Mouse (Mus musculus) lung, embryonic 16.5 days (tissue): ENCODE results near the gene Ltbp1. TPM values are rescaled to one million over a fixed set of nuclear protein-coding genes. Genes with fewer than 3 reads are reported as not detected.

Source experiments
- ATAC-seq: fragments of 200-750 bp; cut with Nextera tagmentation; 2 replicates; pipeline ENCODE4 v1.8.0; 2017; ENCODE audit warnings: low read depth, mild to moderate bottlenecking, moderate library complexity
- H3K27ac ChIP-seq: fragments of 300-500 bp; sonication (generic); 2 replicates; pipeline ENCODE4 v1.5.1; 2014; ENCODE audit warnings: mild to moderate bottlenecking, control low read depth, low read length
- H3K27me3 ChIP-seq: fragments of 300-500 bp; sonication (generic); 2 replicates; pipeline ENCODE4 v1.6.1; 2014; ENCODE audit warnings: low read depth, low read length, mixed read lengths; ENCODE audit not compliant: control insufficient read depth, insufficient read depth
- H3K36me3 ChIP-seq: fragments of 300-500 bp; sonication (generic); 2 replicates; pipeline ENCODE4 v1.6.1; 2014; ENCODE audit warnings: low read length; ENCODE audit not compliant: control insufficient read depth, insufficient read depth
- H3K4me1 ChIP-seq: fragments of 300-500 bp; sonication (generic); replicated peaks from 2 replicates; pipeline ENCODE4 v1.6.1; 2014; ENCODE audit warnings: low read length, mixed read lengths; ENCODE audit not compliant: control insufficient read depth, insufficient read depth
- H3K4me2 ChIP-seq: fragments of 300-500 bp; sonication (generic); 2 replicates; pipeline ENCODE4 v1.6.1; 2014; ENCODE audit warnings: low read depth, low read length, control low read depth
- H3K4me3 ChIP-seq: fragments of 300-500 bp; sonication (generic); 2 replicates; pipeline ENCODE4 v1.5.1; 2014; ENCODE audit warnings: mild to moderate bottlenecking, low read length, control low read depth
- H3K9ac ChIP-seq: fragments of 300-500 bp; sonication (generic); 2 replicates; pipeline ENCODE4 v1.6.1; 2014; ENCODE audit warnings: low read length, control low read depth
- H3K9me3 ChIP-seq: fragments of 300-500 bp; sonication (generic); 2 replicates; pipeline ENCODE4 v1.6.1; 2016; ENCODE audit warnings: low read length; ENCODE audit not compliant: control insufficient read depth
- WGBS: fragments of 180-500 bp; shearing (Covaris S2); extraction: QIAGEN DNeasy Blood & Tissue Kit; methylation state at CpG from one replicate; pipeline ENCODE4 v1.1.7; 2014; 5-methylcytosine and 5-hydroxymethylcytosine counted together
- polyA plus RNA-seq: library from polyadenylated mRNA; unstranded; fragments of >200 nt; fragmentation: Nextera tagmentation; extraction: Ambion mirVana; gene quantifications from 2 replicates; pipeline ENCODE4 v1.2.1, GENCODE M21; 2015

Gene Ltbp1
- polyA plus RNA-seq, 1 experiment from 2014 or later: 24.2 TPM

DNA sequence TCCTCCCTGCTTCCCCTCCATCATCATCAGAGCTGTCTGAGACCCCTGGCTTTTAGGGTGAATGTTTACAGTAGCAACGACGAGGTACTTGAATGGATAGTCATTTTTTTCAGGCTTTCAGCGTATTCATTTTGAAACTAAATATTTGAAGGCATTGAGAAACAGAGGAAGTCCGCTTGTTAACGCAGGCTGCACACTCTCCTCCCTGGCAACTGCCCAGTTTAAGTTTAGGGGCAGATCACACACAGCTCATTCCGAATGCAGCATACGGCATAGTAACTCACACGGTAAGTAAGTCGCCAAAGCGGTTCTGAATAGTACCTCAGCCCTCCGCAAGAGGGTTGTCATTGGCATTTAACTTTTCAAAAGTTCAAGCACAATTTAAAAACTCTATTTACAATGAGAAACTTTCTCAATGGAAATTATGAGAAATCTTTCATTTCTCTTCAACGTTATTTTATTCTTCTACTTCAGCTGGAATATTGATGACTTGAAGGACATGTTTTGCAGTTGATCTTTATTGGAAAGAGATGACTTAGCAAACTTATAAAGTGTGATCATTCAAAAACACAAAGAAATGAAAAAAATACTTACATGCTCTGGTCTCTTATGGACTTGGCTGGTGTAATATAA lies 175.7 kb downstream of the Ltbp1 start:
- ATAC-seq: peak; percentile 52; the same call in 1 of the 2 replicates
- H3K27me3 ChIP-seq: no peaks in the 10 kb centered on the region
- H3K4me1 ChIP-seq: peaks cover 22% of the 10 kb centered on the region
- H3K4me2 ChIP-seq: peak overlapping the region; percentile 41
- peak overlapping the region; percentile 70 for H3K27ac ChIP-seq
- no peak overlapping the region; the same call in 1 of the 2 replicates for H3K9ac ChIP-seq
- H3K36me3 ChIP-seq: no peaks in the 10 kb centered on the region
- peak overlapping the region; percentile 10 for H3K4me3 ChIP-seq
- 27% methylated on average over 12 of the region's 12 CpGs for WGBS
- no peaks in the 10 kb centered on the region for H3K9me3 ChIP-seq

DNA sequence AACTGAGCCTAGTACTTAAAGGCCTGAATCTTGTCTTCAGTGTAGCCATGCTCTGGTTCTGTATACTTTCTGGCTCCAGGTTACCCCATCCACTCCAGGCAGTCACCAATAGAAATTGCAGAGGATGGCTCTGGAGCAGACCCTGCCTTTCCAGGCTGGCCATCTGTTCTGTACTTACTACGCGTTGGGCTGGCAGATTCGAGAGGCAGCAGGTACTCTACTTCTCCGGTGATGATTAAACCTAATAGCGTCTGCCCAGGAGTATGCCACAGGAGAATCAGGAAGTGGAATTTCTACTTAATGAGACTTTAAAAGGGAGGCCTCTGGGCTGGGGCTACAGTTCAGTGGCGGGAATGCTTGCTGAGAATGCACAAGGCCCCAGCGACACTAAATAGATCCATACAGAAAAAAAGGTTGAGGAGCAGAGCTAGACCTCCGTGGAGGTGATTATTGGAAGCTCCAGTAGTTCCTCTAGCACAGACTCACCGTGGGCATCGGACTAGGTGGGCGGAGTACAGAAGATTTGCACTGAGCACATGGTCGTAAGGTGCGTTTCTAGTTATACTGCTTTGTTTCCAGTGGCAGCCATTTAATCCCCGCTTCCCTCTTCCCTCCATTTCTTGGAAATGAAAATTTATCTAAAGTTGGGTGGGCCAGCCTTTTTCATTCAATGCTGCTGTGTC lies 177.1 kb downstream of the Ltbp1 start:
- Histone ChIP-seq H3K27ac (no peak overlapping the region), H3K4me2 (no peak overlapping the region), H3K4me3 (no peak overlapping the region), H3K9me3 (no peaks in the 10 kb centered on the region), H3K9ac (no peak overlapping the region), H3K27me3 (no peaks in the 10 kb centered on the region), H3K4me1 (peaks cover 22% of the 10 kb centered on the region), H3K36me3 (no peaks in the 10 kb centered on the region)
- no peak for ATAC-seq
- 77% methylated on average over 14 of the region's 14 CpGs for WGBS

DNA sequence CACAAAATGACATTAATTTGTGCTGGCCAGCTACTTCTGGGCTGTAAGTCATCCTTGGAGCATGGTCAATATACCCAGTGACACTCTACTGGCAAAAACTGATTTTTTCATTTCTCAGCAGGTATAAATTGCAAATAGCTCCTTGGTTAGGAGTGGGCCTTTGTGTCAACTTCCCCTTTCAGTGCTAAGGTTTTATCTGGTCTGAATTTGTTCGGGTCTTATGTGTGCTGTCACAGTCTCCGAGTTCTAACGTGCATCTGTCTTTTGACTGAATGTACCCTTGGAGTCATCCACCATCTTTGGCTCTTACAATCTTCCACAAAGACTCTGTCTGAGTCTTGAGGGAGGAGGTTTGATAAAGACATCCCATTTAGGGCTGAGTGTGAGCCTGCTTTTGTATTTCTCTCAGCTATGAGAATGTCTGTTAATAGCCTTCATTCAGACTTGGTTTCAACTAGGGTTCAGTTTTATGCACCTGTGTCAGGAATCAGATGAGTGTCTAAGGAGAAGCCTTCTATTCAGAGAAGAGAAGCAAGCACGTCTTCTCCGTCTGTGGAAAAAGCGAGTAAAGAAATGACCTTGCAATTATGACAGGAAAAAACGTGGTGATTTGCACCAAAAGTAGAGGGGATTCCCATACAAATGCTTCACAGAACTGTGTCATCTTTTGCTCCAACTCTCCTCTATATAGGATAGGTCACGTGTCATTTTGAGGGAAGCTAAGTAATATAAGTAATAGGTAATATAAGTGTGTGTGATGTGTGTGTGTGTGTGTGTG lies 181.6 kb downstream of the Ltbp1 start:
- no peak for ATAC-seq
- no peak overlapping the region for H3K9ac ChIP-seq
- H3K4me1 ChIP-seq: peaks cover 7% of the 10 kb centered on the region; the same call in 1 of the 2 replicates
- H3K36me3 ChIP-seq: no peaks in the 10 kb centered on the region
- no peaks in the 10 kb centered on the region for H3K9me3 ChIP-seq
- H3K27me3 ChIP-seq: no peaks in the 10 kb centered on the region
- no peak overlapping the region for H3K4me3 ChIP-seq
- WGBS: 88% methylated on average over 8 of the region's 8 CpGs
- H3K4me2 ChIP-seq: no peak overlapping the region
- H3K27ac ChIP-seq: no peak overlapping the region

DNA sequence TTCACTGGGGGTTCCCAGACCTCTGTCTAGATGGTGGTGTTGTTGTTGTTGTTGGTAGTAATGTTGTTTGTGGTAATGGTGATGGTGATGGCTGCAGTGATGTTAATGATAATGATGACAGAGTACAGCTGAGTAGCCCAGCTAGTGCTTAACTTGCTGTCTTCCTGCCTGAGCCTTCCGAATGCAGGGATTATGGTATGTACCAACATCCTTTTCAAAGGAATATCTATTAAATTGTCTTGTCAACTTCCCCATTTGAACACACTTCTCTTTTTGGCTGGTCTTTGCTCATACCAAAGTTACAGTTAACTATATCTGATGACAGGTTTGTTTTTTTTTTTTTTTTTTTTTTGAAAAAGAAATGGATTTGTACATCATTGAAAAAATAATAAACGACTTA lies 191.6 kb downstream of the Ltbp1 start:
- H3K27ac ChIP-seq: no peak overlapping the region
- no peak overlapping the region for H3K4me3 ChIP-seq
- 80% methylated on average over 2 of the region's 2 CpGs for WGBS
- H3K4me1 ChIP-seq: no peaks in the 10 kb centered on the region
- no peak overlapping the region for H3K9ac ChIP-seq
- H3K36me3 ChIP-seq: no peaks in the 10 kb centered on the region
- H3K27me3 ChIP-seq: no peaks in the 10 kb centered on the region
- ATAC-seq: no peak
- no peaks in the 10 kb centered on the region for H3K9me3 ChIP-seq
- H3K4me2 ChIP-seq: no peak overlapping the region

DNA sequence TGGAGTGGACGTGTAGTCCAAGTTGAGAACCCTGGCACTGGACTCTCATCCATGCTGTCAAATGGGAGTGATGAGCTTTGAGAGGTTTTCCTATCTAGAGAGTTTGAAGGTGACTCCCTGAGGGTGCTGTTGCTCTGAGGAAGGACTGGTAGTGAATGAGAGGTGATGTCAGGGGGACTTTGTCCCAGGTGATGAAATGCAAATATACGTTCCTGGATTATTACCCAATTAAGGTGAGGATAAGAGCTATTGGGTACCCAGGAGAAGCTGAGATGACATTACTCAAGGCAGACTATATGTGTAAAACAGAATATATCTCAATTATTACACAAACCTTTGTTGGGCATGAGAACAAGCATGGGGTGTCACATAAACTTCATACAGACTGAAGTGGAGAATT lies 193.4 kb downstream of the Ltbp1 start:
- Histone ChIP-seq H3K4me2 (no peak overlapping the region), H3K9ac (no peak overlapping the region), H3K4me3 (no peak overlapping the region), H3K9me3 (no peaks in the 10 kb centered on the region), H3K27ac (no peak overlapping the region), H3K4me1 (no peaks in the 10 kb centered on the region), H3K36me3 (no peaks in the 10 kb centered on the region), H3K27me3 (no peaks in the 10 kb centered on the region)
- WGBS: 86% methylated on average over 2 of the region's 2 CpGs
- ATAC-seq: no peak

DNA sequence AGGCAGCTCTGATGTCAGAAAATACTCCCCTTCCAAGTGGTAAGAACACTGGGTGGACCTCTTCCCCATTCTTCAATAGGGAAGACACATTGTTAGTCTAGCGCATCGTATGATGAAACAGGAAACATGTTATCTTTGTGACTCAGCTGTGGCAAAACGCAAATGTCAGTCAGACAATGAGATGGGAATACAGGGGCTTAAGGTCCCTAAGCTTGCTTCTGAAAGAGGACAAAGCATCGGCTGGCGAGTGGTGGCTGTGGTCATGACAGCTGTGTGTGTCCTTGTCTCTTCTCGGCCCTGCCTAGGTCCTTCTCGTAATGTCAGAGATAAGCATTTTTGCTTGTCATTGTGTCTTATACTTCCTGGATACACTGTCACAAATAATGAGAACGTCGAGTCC lies 194.3 kb downstream of the Ltbp1 start:
- Histone ChIP-seq H3K27ac (no peak overlapping the region), H3K4me3 (no peak overlapping the region), H3K4me2 (no peak overlapping the region), H3K4me1 (no peaks in the 10 kb centered on the region), H3K9ac (no peak overlapping the region), H3K27me3 (no peaks in the 10 kb centered on the region), H3K36me3 (no peaks in the 10 kb centered on the region), H3K9me3 (no peaks in the 10 kb centered on the region)
- no peak for ATAC-seq
- 62% methylated on average over 9 of the region's 9 CpGs for WGBS

DNA sequence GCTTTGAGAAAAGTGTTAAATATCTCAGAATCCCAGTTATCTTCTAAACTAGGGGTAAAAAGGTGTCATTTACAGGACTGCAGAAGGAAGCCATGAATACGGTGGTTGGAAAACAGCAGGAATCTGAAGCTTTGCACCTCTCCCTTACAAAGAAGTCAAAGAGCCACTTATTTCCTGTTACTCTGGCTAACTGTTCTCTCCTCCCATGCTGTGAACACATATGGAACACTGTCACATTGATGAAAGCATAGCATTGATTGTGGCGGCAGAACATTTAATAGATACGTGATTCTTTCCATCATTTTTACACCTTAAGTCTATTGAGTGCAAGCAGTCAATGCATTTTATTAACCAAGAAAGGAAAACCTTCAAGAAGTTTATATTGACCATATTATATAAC lies 196.9 kb downstream of the Ltbp1 start:
- 85% methylated on average over 3 of the region's 3 CpGs for WGBS

DNA sequence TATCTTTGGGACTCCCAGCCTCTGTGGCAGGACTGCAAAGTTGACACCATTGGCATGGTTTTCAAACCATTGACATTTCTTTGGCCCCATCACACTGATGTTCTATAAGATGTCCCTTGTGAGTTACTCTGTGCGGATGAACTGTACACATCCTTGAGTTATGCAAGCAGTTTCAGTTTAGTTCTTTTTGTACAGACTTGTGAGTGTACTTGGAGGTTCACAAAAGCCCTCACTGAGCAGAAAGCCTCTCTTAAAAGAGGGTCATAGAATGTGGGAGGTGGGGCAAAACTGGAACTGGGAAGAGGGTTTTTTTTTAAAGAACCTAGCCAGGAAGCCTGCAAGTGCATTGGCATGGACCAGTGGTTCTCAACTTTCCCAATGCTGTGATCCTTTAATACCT lies 198.7 kb downstream of the Ltbp1 start:
- no peak for ATAC-seq
- no peak overlapping the region for H3K27ac ChIP-seq
- no peaks in the 10 kb centered on the region for H3K36me3 ChIP-seq
- no peak overlapping the region for H3K4me2 ChIP-seq
- no peaks in the 10 kb centered on the region; the same call in 1 of the 2 replicates for H3K4me1 ChIP-seq
- H3K4me3 ChIP-seq: no peak overlapping the region
- H3K9ac ChIP-seq: no peak overlapping the region
- no peaks in the 10 kb centered on the region for H3K9me3 ChIP-seq
- WGBS: 54% methylated on average over 1 of the region's 1 CpGs
- H3K27me3 ChIP-seq: no peaks in the 10 kb centered on the region

More for the DNA sequence above, 196.9 kb downstream of the Ltbp1 start:
- no peaks in the 10 kb centered on the region for H3K36me3 ChIP-seq
- H3K9ac ChIP-seq: no peak overlapping the region
- no peak overlapping the region for H3K27ac ChIP-seq
- no peak for ATAC-seq
- H3K9me3 ChIP-seq: no peaks in the 10 kb centered on the region
- H3K4me2 ChIP-seq: no peak overlapping the region
- no peaks in the 10 kb centered on the region for H3K27me3 ChIP-seq
- H3K4me3 ChIP-seq: no peak overlapping the region
- no peaks in the 10 kb centered on the region; the same call in 1 of the 2 replicates for H3K4me1 ChIP-seq

DNA sequence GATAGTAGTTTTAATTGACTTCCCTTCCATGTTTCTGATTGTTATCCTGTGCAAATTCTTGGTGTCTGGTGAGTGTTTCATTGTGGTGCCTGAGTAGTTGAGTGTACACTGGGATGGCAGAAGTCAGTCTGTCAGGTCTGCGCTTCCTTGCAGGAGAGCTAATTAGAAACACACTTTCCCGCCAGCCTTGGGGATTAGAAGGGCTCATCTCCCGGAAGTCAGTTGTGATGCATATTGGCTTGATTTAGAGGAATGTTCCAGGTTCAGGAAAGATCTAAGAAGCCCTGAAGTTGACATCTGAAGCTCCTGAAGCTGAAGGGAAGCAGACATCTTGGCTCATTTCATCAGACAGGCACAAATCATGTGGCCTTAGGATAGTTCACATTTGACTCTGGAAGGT lies 200.9 kb downstream of the Ltbp1 start:
- Histone ChIP-seq H3K9me3 (no peaks in the 10 kb centered on the region), H3K27ac (no peak overlapping the region), H3K27me3 (no peaks in the 10 kb centered on the region), H3K4me2 (no peak overlapping the region), H3K36me3 (no peaks in the 10 kb centered on the region), H3K4me1 (no peaks in the 10 kb centered on the region; the same call in 1 of the 2 replicates), H3K4me3 (no peak overlapping the region), H3K9ac (no peak overlapping the region)
- 66% methylated on average over 3 of the region's 3 CpGs for WGBS
- no peak for ATAC-seq
